Comparison of ENCODE assay signal across 8 mouse cellular contexts in genomic region chr1:88008735-88009134, GRCm38 (mm10). TPM values are rescaled to one million over a fixed set of nuclear protein-coding genes. Genes with fewer than 3 reads are reported as not detected.
DNase-seq lines count a peak whose midpoint lies in the region; ATAC-seq and TF ChIP-seq lines count a peak whose summit lies in the region.

No protein-coding gene starts in this region.

- peak; percentile 32; the same call in 1 of the 2 replicates for ATAC-seq in forebrain, embryonic 11.5 days (replicated peaks; ENCODE audit: low FRiP score)
- 0 out of 2 replicates have a peak, but pooled peaks have one; percentile 23 for ATAC-seq in limb, embryonic 11.5 days (ENCODE audit: insufficient number of reproducible peaks, low FRiP score, low TSS enrichment, low read depth)
- peak; percentile 54 for ATAC-seq in neural tube, embryonic 13.5 days (ENCODE audit: low read depth)

- H3K27me3 ChIP-seq in forebrain, embryonic 11.5 days (ENCODE audit: control insufficient read depth, insufficient read depth, low read length) = no peaks in the 10 kb centered on the region
- no peaks in the 10 kb centered on the region for H3K27me3 ChIP-seq in limb, embryonic 11.5 days (ENCODE audit: control insufficient read depth, insufficient read depth, low read length)
- no peaks in the 10 kb centered on the region for H3K27me3 ChIP-seq in neural tube, embryonic 13.5 days

- peak overlapping the region; percentile 91 for H3K9ac ChIP-seq in forebrain, embryonic 11.5 days (ENCODE audit: low read length)
- no peak overlapping the region for H3K9ac ChIP-seq in limb, embryonic 11.5 days (ENCODE audit: low read length)
- H3K9ac ChIP-seq in neural tube, embryonic 13.5 days = peak overlapping the region; percentile 90

- peak overlapping the region; percentile 65; the same call in 1 of the 2 replicates for H3K4me2 ChIP-seq in forebrain, embryonic 11.5 days (ENCODE audit: low read depth, low read length, severe bottlenecking)
- peak overlapping the region; percentile 53; the same call in 1 of the 2 replicates for H3K4me2 ChIP-seq in limb, embryonic 11.5 days (ENCODE audit: low read depth, severe bottlenecking)
- H3K4me2 ChIP-seq in neural tube, embryonic 13.5 days = peak overlapping the region; percentile 69

- H3K9me3 ChIP-seq in forebrain, embryonic 11.5 days (ENCODE audit: control insufficient read depth, low read length) = no peaks in the 10 kb centered on the region
- H3K9me3 ChIP-seq in limb, embryonic 11.5 days (ENCODE audit: control insufficient read depth, low read length) = no peaks in the 10 kb centered on the region
- H3K9me3 ChIP-seq in neural tube, embryonic 13.5 days = no peaks in the 10 kb centered on the region

- H3K4me3 ChIP-seq in lung, adult 2 months (replicated peaks; ENCODE audit: extremely low read depth, low read depth, low read length) = peak overlapping the region; percentile 9
- peak overlapping the region; percentile 70 for H3K4me3 ChIP-seq in forebrain, embryonic 11.5 days (ENCODE audit: low read depth, low read length)
- H3K4me3 ChIP-seq in limb, embryonic 11.5 days (ENCODE audit: low read depth, low read length) = 0 out of 2 replicates have a peak overlapping the region, but pooled peaks have one; percentile 61
- peak overlapping the region; percentile 68 for H3K4me3 ChIP-seq in neural tube, embryonic 13.5 days

- TF ChIP-seq CTCF in lung, adult 2 months (IDR thresholded peaks at IDR 0.05; ENCODE audit: insufficient read depth, low read length) = no peak

- no peak overlapping the region for H3K27ac ChIP-seq in forebrain, embryonic 11.5 days (ENCODE audit: low read depth, low read length)
- no peak overlapping the region for H3K27ac ChIP-seq in limb, embryonic 11.5 days (replicated peaks; ENCODE audit: low read depth, low read length)
- no peak overlapping the region for H3K27ac ChIP-seq in neural tube, embryonic 13.5 days (replicated peaks)

- no peak for DNase-seq in lung, adult 2 months
- no peak for DNase-seq in lung, postnatal 36 days
- DNase-seq in forebrain, embryonic 11.5 days (ENCODE audit: low spot score) = no peak
- no peak for DNase-seq in limb, embryonic 11.5 days (ENCODE audit: low spot score)
- DNase-seq in right cerebral cortex, postnatal 36 days (ENCODE audit: low spot score in 2 of 2) = no peak
- DNase-seq in layer of hippocampus, adult 11-12 months (ENCODE audit: low spot score) = no peak
- no peak for DNase-seq in spleen, postnatal 10 days (ENCODE audit: low spot score in 2 of 2)

- TF ChIP-seq POLR2A in lung, adult 2 months (IDR thresholded peaks at IDR 0.05; ENCODE audit: borderline replicate concordance, extremely low read depth, low read depth, low read length) = no peak

- 43% methylated on average over 4 of the region's 4 CpGs for WGBS in lung, adult 2 months
- WGBS in forebrain, embryonic 11.5 days = 55% methylated on average over 4 of the region's 4 CpGs
- WGBS in limb, embryonic 11.5 days = 51% methylated on average over 4 of the region's 4 CpGs
- 56% methylated on average over 4 of the region's 4 CpGs for WGBS in neural tube, embryonic 13.5 days

- no peaks in the 10 kb centered on the region; the same call in 1 of the 2 replicates for H3K4me1 ChIP-seq in lung, adult 2 months (ENCODE audit: control insufficient read depth, insufficient read depth, low read length)
- no peaks in the 10 kb centered on the region for H3K4me1 ChIP-seq in forebrain, embryonic 11.5 days (replicated peaks; ENCODE audit: control insufficient read depth, insufficient read depth, low read length)
- no peaks in the 10 kb centered on the region for H3K4me1 ChIP-seq in limb, embryonic 11.5 days (ENCODE audit: control insufficient read depth, insufficient read depth, low read length)
- H3K4me1 ChIP-seq in neural tube, embryonic 13.5 days (replicated peaks) = peaks cover 23% of the 10 kb centered on the region

- no peaks in the 10 kb centered on the region for H3K36me3 ChIP-seq in forebrain, embryonic 11.5 days (ENCODE audit: control insufficient read depth, insufficient read depth, low read length)
- no peaks in the 10 kb centered on the region for H3K36me3 ChIP-seq in limb, embryonic 11.5 days (ENCODE audit: control insufficient read depth, insufficient read depth, low read length)
- H3K36me3 ChIP-seq in neural tube, embryonic 13.5 days = peaks cover 4% of the 10 kb centered on the region

RNA-seq across cellular contexts. Expression of gene Usp40, which starts 0.4 kb away (rescaled TPM):
- polyA plus RNA-seq in lung, adult 2 months (2012; rRNA removed) = 6.3 and 9.9 TPM in 2 replicates
- polyA plus RNA-seq in forebrain, embryonic 11.5 days (2014; fragmentation: Nextera tagmentation; extraction: Ambion mirVana) = 34.3 and 37.9 TPM in 2 replicates
- 37.9 and 38.5 TPM in 2 replicates for polyA plus RNA-seq in limb, embryonic 11.5 days (2014; fragmentation: Nextera tagmentation; extraction: Ambion mirVana)
- polyA plus RNA-seq in neural tube, embryonic 13.5 days (2015; fragmentation: Nextera tagmentation; extraction: Ambion mirVana) = 20.8 and 24.2 TPM in 2 replicates

RNA-seq across cellular contexts. Expression of gene Ugt1a10, which starts 46.5 kb away (rescaled TPM):
- not detected in 2 replicates for polyA plus RNA-seq in lung, adult 2 months (2012; rRNA removed)
- not detected in 2 replicates for polyA plus RNA-seq in forebrain, embryonic 11.5 days (2014; fragmentation: Nextera tagmentation; extraction: Ambion mirVana)
- polyA plus RNA-seq in limb, embryonic 11.5 days (2014; fragmentation: Nextera tagmentation; extraction: Ambion mirVana) = not detected in 2 replicates
- polyA plus RNA-seq in neural tube, embryonic 13.5 days (2015; fragmentation: Nextera tagmentation; extraction: Ambion mirVana) = not detected in 2 replicates

Comparison
In these comparisons a context has a peak if more than half of its experiments do, and no peak if none do; other contexts are left out.
1. H3K4me3 ChIP-seq: peak in every context shown above with its lines; median percentile 70 in forebrain, embryonic 11.5 days; 68 in neural tube, embryonic 13.5 days; 61 in limb, embryonic 11.5 days; 9 in lung, adult 2 months.